Mouse (Mus musculus) lung, embryonic 16.5 days (tissue): ENCODE results near the gene Icam4. TPM values are rescaled to one million over a fixed set of nuclear protein-coding genes. Genes with fewer than 3 reads are reported as not detected.
A peak's percentile ranks its signal among the peaks of the same experiment; 100 is the strongest.
"Not testable (repeated sequence)": the region's sequence is repeated elsewhere in the genome, so short reads cannot be mapped to it uniquely, and the experiment has no call there.

Source experiments
- ATAC-seq: fragments of 200-750 bp; cut with Nextera tagmentation; 2 replicates; pipeline ENCODE4 v1.8.0; 2017; ENCODE audit warnings: low read depth, mild to moderate bottlenecking, moderate library complexity
- H3K27ac ChIP-seq: fragments of 300-500 bp; sonication (generic); 2 replicates; pipeline ENCODE4 v1.5.1; 2014; ENCODE audit warnings: mild to moderate bottlenecking, control low read depth, low read length
- H3K27me3 ChIP-seq: fragments of 300-500 bp; sonication (generic); 2 replicates; pipeline ENCODE4 v1.6.1; 2014; ENCODE audit warnings: low read depth, low read length, mixed read lengths; ENCODE audit not compliant: control insufficient read depth, insufficient read depth
- H3K36me3 ChIP-seq: fragments of 300-500 bp; sonication (generic); 2 replicates; pipeline ENCODE4 v1.6.1; 2014; ENCODE audit warnings: low read length; ENCODE audit not compliant: control insufficient read depth, insufficient read depth
- H3K4me1 ChIP-seq: fragments of 300-500 bp; sonication (generic); replicated peaks from 2 replicates; pipeline ENCODE4 v1.6.1; 2014; ENCODE audit warnings: low read length, mixed read lengths; ENCODE audit not compliant: control insufficient read depth, insufficient read depth
- H3K4me2 ChIP-seq: fragments of 300-500 bp; sonication (generic); 2 replicates; pipeline ENCODE4 v1.6.1; 2014; ENCODE audit warnings: low read depth, low read length, control low read depth
- H3K4me3 ChIP-seq: fragments of 300-500 bp; sonication (generic); 2 replicates; pipeline ENCODE4 v1.5.1; 2014; ENCODE audit warnings: mild to moderate bottlenecking, low read length, control low read depth
- H3K9ac ChIP-seq: fragments of 300-500 bp; sonication (generic); 2 replicates; pipeline ENCODE4 v1.6.1; 2014; ENCODE audit warnings: low read length, control low read depth
- H3K9me3 ChIP-seq: fragments of 300-500 bp; sonication (generic); 2 replicates; pipeline ENCODE4 v1.6.1; 2016; ENCODE audit warnings: low read length; ENCODE audit not compliant: control insufficient read depth
- WGBS: fragments of 180-500 bp; shearing (Covaris S2); extraction: QIAGEN DNeasy Blood & Tissue Kit; methylation state at CpG from one replicate; pipeline ENCODE4 v1.1.7; 2014; 5-methylcytosine and 5-hydroxymethylcytosine counted together
- polyA plus RNA-seq: library from polyadenylated mRNA; unstranded; fragments of >200 nt; fragmentation: Nextera tagmentation; extraction: Ambion mirVana; gene quantifications from 2 replicates; pipeline ENCODE4 v1.2.1, GENCODE M21; 2015

Gene Icam4
- polyA plus RNA-seq, 1 experiment from 2014 or later: 2.2 TPM

DNA sequence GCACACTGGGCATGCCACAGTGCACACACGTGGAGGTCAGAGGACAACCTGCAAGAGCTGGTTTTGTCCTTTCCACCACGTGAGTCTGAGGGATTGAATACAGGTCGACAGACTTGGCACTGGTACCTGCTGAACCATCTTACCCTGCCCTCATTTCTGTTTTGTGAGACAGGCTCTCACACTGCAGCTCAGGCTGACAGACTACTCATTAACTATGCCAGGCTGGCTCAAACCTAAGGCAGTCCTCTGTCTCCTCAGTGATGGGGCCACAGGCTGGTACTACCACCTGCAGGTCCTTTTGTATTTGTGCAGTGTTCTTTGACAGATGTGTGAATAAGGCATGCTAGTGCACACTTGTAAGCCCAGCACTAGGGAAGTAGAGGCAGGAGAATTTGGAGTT, 34.1 kb upstream of the Icam4 start:
- Histone ChIP-seq H3K27me3 (no peaks in the 10 kb centered on the region), H3K36me3 (no peaks in the 10 kb centered on the region), H3K4me2 (no peak overlapping the region), H3K9ac (no peak overlapping the region), H3K9me3 (no peaks in the 10 kb centered on the region), H3K27ac (no peak overlapping the region), H3K4me3 (no peak overlapping the region), H3K4me1 (peaks cover 27% of the 10 kb centered on the region)
- no peak for ATAC-seq
- WGBS: 57% methylated on average over 3 of the region's 3 CpGs

DNA sequence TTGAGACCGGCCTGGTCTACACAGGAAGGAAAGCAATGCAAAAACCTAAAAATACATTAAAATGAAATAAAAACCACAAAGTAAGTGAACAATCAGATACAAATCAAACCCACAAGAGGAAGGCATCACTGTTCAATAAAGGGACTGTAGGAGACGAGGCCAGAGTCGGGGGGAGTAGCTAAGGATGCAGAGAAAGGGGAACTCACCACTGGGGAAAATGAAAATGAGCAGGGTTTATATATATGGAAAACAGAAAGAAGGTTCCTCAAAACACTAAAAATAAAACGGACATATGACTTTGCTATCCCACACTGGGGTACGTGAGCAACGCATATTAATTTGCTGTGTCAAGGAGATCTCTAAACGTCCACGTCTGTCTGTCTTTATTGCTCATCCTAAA, 32.1 kb upstream of the Icam4 start:
- H3K27me3 ChIP-seq: no peaks in the 10 kb centered on the region
- peaks cover 18% of the 10 kb centered on the region for H3K4me1 ChIP-seq
- H3K9me3 ChIP-seq: no peaks in the 10 kb centered on the region
- H3K27ac ChIP-seq: no peak overlapping the region
- H3K4me3 ChIP-seq: no peak overlapping the region
- WGBS: 79% methylated on average over 8 of the region's 8 CpGs
- no peak overlapping the region for H3K9ac ChIP-seq
- no peak for ATAC-seq
- H3K4me2 ChIP-seq: no peak overlapping the region
- H3K36me3 ChIP-seq: no peaks in the 10 kb centered on the region

DNA sequence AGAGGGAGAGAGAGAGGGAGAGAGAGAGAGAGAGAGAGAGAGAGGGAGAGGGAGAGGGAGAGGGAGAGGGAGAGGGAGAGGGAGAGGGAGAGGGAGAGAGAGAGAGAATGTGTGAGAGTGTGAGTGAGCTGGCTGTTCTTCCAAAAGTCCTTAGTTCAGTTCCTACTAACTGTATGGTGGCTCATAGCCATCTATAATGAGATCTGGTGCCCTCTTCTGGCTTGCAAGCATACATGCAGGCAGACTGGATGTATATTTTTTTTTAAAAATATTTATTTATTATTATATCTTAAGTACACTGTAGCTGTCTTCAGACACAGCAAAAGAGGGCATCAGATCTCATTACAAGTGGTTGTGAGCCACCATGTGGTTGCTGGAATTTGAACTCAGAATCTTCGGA, 30.8 kb upstream of the Icam4 start:
- H3K36me3 ChIP-seq, H3K4me3 ChIP-seq, H3K4me2 ChIP-seq, ATAC-seq, H3K9me3 ChIP-seq, H3K27ac ChIP-seq, H3K27me3 ChIP-seq, H3K9ac ChIP-seq: not testable (repeated sequence)
- peaks cover 16% of the 10 kb centered on the region for H3K4me1 ChIP-seq
- 63% methylated on average over 1 of the region's 1 CpGs for WGBS

DNA sequence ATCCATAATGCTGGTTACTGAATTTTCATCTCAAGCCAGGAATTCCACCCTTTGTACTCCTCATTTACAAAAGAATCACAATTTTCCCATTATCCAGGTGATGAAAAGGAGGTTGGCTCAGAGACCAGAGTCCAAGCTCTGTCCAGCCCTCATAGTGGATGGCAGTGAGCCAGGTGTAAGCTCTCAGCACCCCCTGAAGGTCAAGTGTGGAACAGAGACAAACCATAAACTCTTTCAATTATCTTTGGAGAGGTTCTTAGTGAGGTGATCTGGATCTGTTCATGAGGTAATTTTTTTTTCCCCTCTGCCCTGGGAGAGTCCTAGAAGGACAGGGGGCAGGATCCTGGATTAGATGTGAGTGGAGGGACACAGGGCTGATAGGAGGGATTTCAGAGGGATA, 28.4 kb upstream of the Icam4 start:
- H3K9ac ChIP-seq: 0 out of 2 replicates have a peak overlapping the region, but pooled peaks have one; percentile 2

DNA sequence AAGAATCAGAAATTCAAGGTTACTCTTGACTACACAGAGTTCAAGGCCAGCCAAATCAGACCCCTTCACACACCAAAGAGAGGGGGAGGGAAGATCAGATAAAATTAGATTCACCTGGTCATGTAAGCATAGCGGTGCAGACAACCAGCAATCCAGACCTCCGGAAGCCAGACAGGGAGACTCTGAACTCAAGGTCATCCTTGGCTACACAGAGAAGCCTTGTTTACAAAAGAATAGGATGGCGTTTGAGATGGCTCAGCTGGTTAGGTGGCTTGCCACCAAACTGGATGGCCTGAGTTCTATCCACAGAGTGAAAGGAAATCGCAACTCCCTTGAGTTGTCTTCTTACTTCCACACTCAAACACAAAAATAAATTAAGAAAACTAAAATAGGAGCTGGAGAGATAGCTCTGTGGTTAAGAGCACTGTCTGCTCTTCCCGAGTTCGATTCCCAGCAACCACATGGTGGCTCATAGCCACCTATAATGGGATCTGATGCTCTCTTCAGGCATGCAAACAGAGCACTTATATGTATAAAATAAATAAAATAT, 27.4 kb upstream of the Icam4 start:
- ATAC-seq: no peak
- no peaks in the 10 kb centered on the region for H3K27me3 ChIP-seq
- no peak overlapping the region for H3K4me2 ChIP-seq
- H3K9ac ChIP-seq: no peak overlapping the region
- H3K4me1 ChIP-seq: peaks cover 11% of the 10 kb centered on the region
- no peak overlapping the region for H3K4me3 ChIP-seq
- no peaks in the 10 kb centered on the region for H3K9me3 ChIP-seq
- H3K36me3 ChIP-seq: peaks cover 12% of the 10 kb centered on the region
- H3K27ac ChIP-seq: no peak overlapping the region
- 43% methylated on average over 6 of the region's 6 CpGs for WGBS

More for the DNA sequence above, 28.4 kb upstream of the Icam4 start:
- no peaks in the 10 kb centered on the region for H3K27me3 ChIP-seq
- no peak overlapping the region for H3K4me3 ChIP-seq
- H3K4me1 ChIP-seq: peaks cover 11% of the 10 kb centered on the region
- H3K27ac ChIP-seq: no peak overlapping the region
- peaks cover 5% of the 10 kb centered on the region for H3K36me3 ChIP-seq
- H3K9me3 ChIP-seq: no peaks in the 10 kb centered on the region
- no peak overlapping the region for H3K4me2 ChIP-seq
- no peak for ATAC-seq

DNA sequence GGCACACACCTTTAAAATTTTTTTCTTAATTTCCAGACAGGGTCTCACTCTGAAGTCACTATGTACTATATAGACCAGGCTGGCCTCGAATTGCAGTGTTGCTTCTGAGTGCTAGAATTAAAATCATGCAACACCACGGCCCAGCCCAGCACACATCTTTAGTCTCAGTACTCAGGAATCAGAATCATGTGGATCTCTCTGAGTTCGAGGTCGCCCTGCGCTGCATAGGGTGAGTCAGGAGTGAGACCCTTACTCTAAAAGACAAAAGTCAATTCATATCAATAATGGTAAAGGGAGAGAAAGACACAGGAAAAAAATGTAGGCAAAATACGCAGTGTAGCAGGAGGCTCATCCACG, 26.9 kb upstream of the Icam4 start:
- Histone ChIP-seq H3K4me1 (peaks cover 11% of the 10 kb centered on the region), H3K9me3 (no peaks in the 10 kb centered on the region), H3K27ac (peak overlapping the region; percentile 84), H3K4me3 (peak overlapping the region; percentile 91), H3K4me2 (peak overlapping the region; percentile 77), H3K36me3 (peaks cover 15% of the 10 kb centered on the region), H3K9ac (peak overlapping the region; percentile 89), H3K27me3 (no peaks in the 10 kb centered on the region)
- peak; percentile 9; the same call in 1 of the 2 replicates for ATAC-seq
- WGBS: 7% methylated on average over 7 of the region's 7 CpGs

DNA sequence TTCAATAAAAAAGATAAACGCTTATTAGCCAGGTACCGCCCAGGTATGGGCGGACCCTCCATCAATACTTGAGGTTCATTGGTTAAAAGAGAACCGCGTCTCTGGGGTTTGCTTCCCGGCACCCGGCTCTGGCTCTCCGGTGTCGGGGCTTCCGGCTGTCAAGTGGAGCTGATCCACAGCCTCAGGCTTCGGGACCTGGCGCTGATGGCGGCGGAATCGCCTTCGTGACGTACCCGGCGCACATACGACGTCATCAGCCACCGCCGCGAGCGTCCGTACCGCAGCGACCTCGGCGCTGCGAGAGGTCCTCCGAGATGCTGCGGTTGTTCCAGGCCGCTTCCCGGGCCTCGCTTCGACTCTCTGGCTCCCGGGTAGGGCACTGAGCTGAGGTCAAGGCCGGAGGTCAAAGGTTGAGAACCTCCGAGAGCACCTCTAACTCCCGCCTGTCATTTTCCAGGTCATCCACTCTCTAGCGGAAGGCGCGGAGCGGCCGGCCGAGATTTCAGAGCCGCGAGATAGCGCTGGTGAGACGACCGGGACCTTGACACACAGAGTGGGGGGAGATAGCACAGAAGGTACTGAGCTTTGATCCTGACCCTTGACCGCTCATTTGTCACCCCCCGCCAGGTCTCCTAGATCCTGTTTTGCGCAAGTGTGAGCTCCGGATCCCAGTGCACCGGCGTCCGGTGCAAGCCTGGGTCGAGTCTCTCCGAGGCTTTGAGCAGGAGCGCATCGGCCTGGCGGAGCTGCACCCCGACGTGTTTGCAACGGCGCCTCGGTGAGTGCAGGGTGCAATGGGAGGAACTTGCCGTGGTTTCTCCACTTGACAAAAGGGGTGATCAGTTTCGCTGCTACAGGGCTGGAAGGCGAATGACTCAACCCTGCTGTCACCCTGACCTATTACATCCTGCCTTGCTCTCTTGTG, 26.3 kb upstream of the Icam4 start, which contains the start of gene Mrpl4:
Gene Mrpl4 (plus strand): TSS at position 112 of the 925 bp plus-strand sequence.
- H3K4me2 ChIP-seq: peak within 1 kb of the TSS; percentile 77
- WGBS: under 1% methylated on average over 72 of the region's 72 CpGs
- peaks cover 22% of the 10 kb centered on the region for H3K36me3 ChIP-seq
- H3K9ac ChIP-seq: peak within 1 kb of the TSS; percentile 89
- H3K9me3 ChIP-seq: no peaks in the 10 kb centered on the region
- H3K27ac ChIP-seq: peak within 1 kb of the TSS; percentile 84
- ATAC-seq: peak; percentile 84
- H3K27me3 ChIP-seq: no peaks in the 10 kb centered on the region
- H3K4me3 ChIP-seq: peak within 1 kb of the TSS; percentile 91
- peaks cover 11% of the 10 kb centered on the region for H3K4me1 ChIP-seq

DNA sequence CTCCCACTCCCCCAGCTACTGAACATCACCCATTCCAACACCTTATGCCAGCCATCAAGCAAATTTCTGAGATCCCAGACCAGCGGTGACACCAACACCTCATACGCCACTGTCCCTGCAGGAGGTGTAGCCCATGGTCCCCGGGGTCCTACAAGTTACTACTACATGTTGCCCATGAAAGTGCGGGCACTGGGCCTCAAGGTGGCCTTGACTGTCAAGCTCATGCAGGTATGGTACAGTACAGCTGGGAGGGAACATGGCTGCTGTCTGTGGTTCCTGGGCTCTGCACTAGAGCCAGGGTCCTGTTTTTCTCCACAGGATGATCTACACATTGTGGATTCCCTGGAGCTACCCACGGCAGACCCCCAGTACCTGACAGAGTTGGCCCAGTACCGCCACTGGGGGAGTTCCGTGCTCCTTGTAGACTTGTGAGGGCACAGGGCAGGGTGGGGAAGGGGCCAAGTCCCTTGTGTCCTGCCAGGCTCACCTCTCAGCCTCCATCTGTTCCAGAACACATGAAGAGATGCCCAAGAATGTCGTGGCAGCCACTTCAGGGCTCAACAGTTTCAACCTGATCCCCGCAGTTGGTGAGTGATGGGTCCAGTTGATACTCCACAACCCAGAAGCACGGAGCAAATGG, 21.7 kb upstream of the Icam4 start:
- Histone ChIP-seq H3K9me3 (no peaks in the 10 kb centered on the region), H3K27ac (no peak overlapping the region), H3K36me3 (peaks cover 28% of the 10 kb centered on the region), H3K4me2 (no peak overlapping the region), H3K9ac (no peak overlapping the region), H3K4me3 (no peak overlapping the region), H3K4me1 (peaks cover 12% of the 10 kb centered on the region; the same call in 1 of the 2 replicates), H3K27me3 (no peaks in the 10 kb centered on the region)
- ATAC-seq: no peak
- 92% methylated on average over 10 of the region's 10 CpGs for WGBS

DNA sequence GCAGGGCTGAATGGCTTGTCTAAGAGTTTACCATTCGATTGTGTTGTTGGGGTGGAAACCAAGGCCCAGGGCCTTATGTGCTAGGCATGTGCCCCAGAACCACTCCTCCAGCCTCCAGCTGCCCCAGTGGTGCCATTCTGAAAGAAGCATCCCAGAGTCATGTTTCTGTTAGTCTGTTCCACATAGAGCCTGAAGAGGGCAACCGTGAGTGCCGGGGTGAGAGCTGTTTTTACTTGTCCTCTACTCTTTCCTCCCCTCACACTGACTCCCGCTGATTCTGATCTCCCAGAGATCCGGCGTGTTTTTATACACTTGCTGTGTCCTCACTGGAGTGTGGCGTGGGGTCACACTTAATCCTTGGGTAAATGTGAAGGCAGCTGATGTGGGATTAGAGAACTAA, 21.2 kb upstream of the Icam4 start:
- Histone ChIP-seq H3K36me3 (peaks cover 28% of the 10 kb centered on the region), H3K27me3 (no peaks in the 10 kb centered on the region), H3K4me2 (no peak overlapping the region), H3K4me1 (peaks cover 12% of the 10 kb centered on the region; the same call in 1 of the 2 replicates), H3K4me3 (no peak overlapping the region), H3K27ac (no peak overlapping the region), H3K9me3 (no peaks in the 10 kb centered on the region), H3K9ac (no peak overlapping the region)
- no peak for ATAC-seq
- WGBS: 77% methylated on average over 7 of the region's 7 CpGs
